Mouse (Mus musculus) heart, adult 2 months (tissue): ENCODE data around the gene Gm20671. TPM values are rescaled to one million over a fixed set of nuclear protein-coding genes. Genes with fewer than 3 reads are reported as not detected.

ENCODE experiments used
- DNase-seq, 2 experiments: peaks; one replicate each; pipeline ENCODE4 v3.0.0; 2021
- H3K27ac ChIP-seq: fragments of 200-600 bp; 2 replicates; pipeline ENCODE4 v1.8.1; 2022
- H3K27me3 ChIP-seq: fragments of 200-500 bp; 2 replicates; pipeline ENCODE4 v1.6.1; 2012; ENCODE audit warnings: mild to moderate bottlenecking, low read length, inconsistent platforms, mixed read lengths; ENCODE audit not compliant: control insufficient read depth, insufficient read depth
- H3K36me3 ChIP-seq: fragments of 200-500 bp; 2 replicates; pipeline ENCODE4 v1.6.1; 2012; ENCODE audit warnings: low read length, inconsistent platforms; ENCODE audit not compliant: control insufficient read depth, insufficient read depth
- H3K4me1 ChIP-seq: fragments of 200-500 bp; 2 replicates; pipeline ENCODE4 v1.6.1; 2011; ENCODE audit warnings: low read length; ENCODE audit not compliant: control insufficient read depth, insufficient read depth
- H3K4me3 ChIP-seq: fragments of 200-600 bp; 2 replicates; pipeline ENCODE4 v1.8.1; 2022
- H3K79me2 ChIP-seq: fragments of 200-500 bp; replicated peaks from 2 replicates; pipeline ENCODE4 v1.6.1; 2012; ENCODE audit warnings: mild to moderate bottlenecking, inconsistent platforms, low read length, moderate library complexity, mixed read lengths; ENCODE audit not compliant: control insufficient read depth, insufficient read depth
- H3K9ac ChIP-seq: fragments of 200-500 bp; 2 replicates; pipeline ENCODE4 v1.6.1; 2012; ENCODE audit warnings: low read depth, mild to moderate bottlenecking, control low read depth, inconsistent platforms, low read length, mixed read lengths
- CTCF ChIP-seq: fragments of 200-600 bp; IDR thresholded peaks from 2 replicates; pipeline ENCODE4 v1.8.1; 2022; ENCODE audit warnings: antibody characterized with exemption, mild to moderate bottlenecking, moderate library complexity
- EP300 ChIP-seq: fragments of 200-500 bp; IDR thresholded peaks from 2 replicates; pipeline ENCODE4 v1.6.1; 2011; ENCODE audit warnings: low read depth, low read length, control low read depth; ENCODE audit not compliant: insufficient read depth
- POLR2A ChIP-seq: fragments of 200-500 bp; IDR thresholded peaks from 2 replicates; pipeline ENCODE4 v1.6.1; 2011; ENCODE audit warnings: mild to moderate bottlenecking, low read depth, low read length, control low read depth; ENCODE audit not compliant: insufficient read depth
- WGBS: fragments of 180-500 bp; shearing (Covaris S2); methylation state at CpG from one replicate; pipeline ENCODE4 v1.1.7; 2018; 5-methylcytosine and 5-hydroxymethylcytosine counted together
- intact Hi-C: fragments of 180-260 bp; cut with DNase I; formaldehyde crosslinking; loops from one replicate; pipeline ENCODE4 v1.15.1; 2025
- polyA plus RNA-seq: library from polyadenylated mRNA; depleted of rRNA; stranded (reverse); fragments of >200 nt; gene quantifications from 2 replicates; pipeline ENCODE4 v1.2.3, GENCODE M21; 2012
- total RNA-seq, 2 experiments: library from RNA; stranded (reverse); gene quantifications; 2 replicates each; pipeline ENCODE4 v1.2.3; 2021

Gm20671 gene
- total and polyA plus RNA-seq, 3 experiments: 0.97 to 1.3 (median 1.2) TPM

- H3K79me2 ChIP-seq: no peaks in the 10 kb centered on the region
- H3K4me3 ChIP-seq: no peak overlapping the region
- DNase-seq: no peak
- 74% methylated on average over 2 of the region's 2 CpGs for WGBS
- peaks cover 5% of the 10 kb centered on the region for H3K36me3 ChIP-seq
- intact Hi-C loops: no loop called here
- H3K4me1 ChIP-seq: peaks cover 3% of the 10 kb centered on the region
- H3K27me3 ChIP-seq: no peaks in the 10 kb centered on the region
- no peak for TF ChIP-seq CTCF
- no peak for TF ChIP-seq POLR2A
- no peak for TF ChIP-seq EP300
- H3K27ac ChIP-seq: no peak overlapping the region
- H3K9ac ChIP-seq: no peak overlapping the region
These were observed 67.2 kb downstream of the Gm20671 start for GRCm38 (mm10) chr5:32759662-32760061.

GRCm38 (mm10) chr5:32756141-32756540 lies 70.8 kb downstream of the Gm20671 start:
- Histone ChIP-seq H3K27me3 (no peaks in the 10 kb centered on the region), H3K4me1 (no peaks in the 10 kb centered on the region; the same call in 1 of the 2 replicates), H3K79me2 (no peaks in the 10 kb centered on the region), H3K27ac (no peak overlapping the region), H3K9ac (no peak overlapping the region), H3K36me3 (no peaks in the 10 kb centered on the region), H3K4me3 (no peak overlapping the region)
- 93% methylated on average over 8 of the region's 8 CpGs for WGBS
- intact Hi-C loops: no loop called here
- DNase-seq: no peak
- TF ChIP-seq EP300: no peak
- TF ChIP-seq POLR2A: no peak
- no peak for TF ChIP-seq CTCF

GRCm38 (mm10) chr5:32751736-32752135 lies 75.2 kb downstream of the Gm20671 start:
- no peak for DNase-seq
- no peaks in the 10 kb centered on the region for H3K79me2 ChIP-seq
- H3K27me3 ChIP-seq: no peaks in the 10 kb centered on the region
- TF ChIP-seq EP300: no peak
- no peak for TF ChIP-seq CTCF
- TF ChIP-seq POLR2A: no peak
- no peaks in the 10 kb centered on the region for H3K36me3 ChIP-seq
- WGBS: 38% methylated on average over 2 of the region's 2 CpGs
- H3K4me1 ChIP-seq: peaks cover 5% of the 10 kb centered on the region
- H3K4me3 ChIP-seq: no peak overlapping the region
- intact Hi-C loops: no loop called here
- no peak overlapping the region for H3K9ac ChIP-seq
- no peak overlapping the region for H3K27ac ChIP-seq

GRCm38 (mm10) chr5:32748936-32749335 lies 78.0 kb downstream of the Gm20671 start:
- Histone ChIP-seq H3K27ac (no peak overlapping the region), H3K36me3 (no peaks in the 10 kb centered on the region), H3K27me3 (no peaks in the 10 kb centered on the region), H3K4me3 (no peak overlapping the region), H3K79me2 (no peaks in the 10 kb centered on the region), H3K4me1 (peaks cover 8% of the 10 kb centered on the region), H3K9ac (no peak overlapping the region)
- TF ChIP-seq EP300: no peak
- TF ChIP-seq CTCF: no peak
- no peak for TF ChIP-seq POLR2A
- intact Hi-C loops: loop anchor here (1.0 kb wide), 2 partner anchors 33 to 36 kb away; partner anchors contain the start of gene Pisd
- no peak for DNase-seq
- 82% methylated on average over 6 of the region's 6 CpGs for WGBS

- H3K79me2 ChIP-seq: no peaks in the 10 kb centered on the region
- peaks cover 8% of the 10 kb centered on the region for H3K4me1 ChIP-seq
- TF ChIP-seq EP300: peak; percentile 72; the same call in 1 of the 2 replicates
- peak; percentile 97; the same call in 1 of the 2 replicates for TF ChIP-seq CTCF
- TF ChIP-seq POLR2A: no peak
- WGBS: 59% methylated on average over 6 of the region's 6 CpGs
- H3K4me3 ChIP-seq: no peak overlapping the region
- intact Hi-C loops: loop anchor here (1.0 to 2.0 kb wide), 3 partner anchors 32 to 159 kb away; partner anchors contain the start of gene Pisd
- H3K27me3 ChIP-seq: no peaks in the 10 kb centered on the region
- H3K36me3 ChIP-seq: no peaks in the 10 kb centered on the region
- peak; percentile 59 to 64 for DNase-seq
- H3K9ac ChIP-seq: no peak overlapping the region
- peak overlapping the region; percentile 88; the same call in 1 of the 2 replicates for H3K27ac ChIP-seq
These were observed 79.1 kb downstream of the Gm20671 start for GRCm38 (mm10) chr5:32747650-32748375.
